Mouse (Mus musculus) mouse trophoblast stem cell (cell line): ENCODE measurements at regions not wholly inside any gene's neighbourhood (a gene's known extent, or its start where the extent isn't known, plus 50 kb on each side); places are given as distances from the start of the nearest gene placed in this dataset.

ENCODE experiments used
- in situ Hi-C, 2 experiments: fragments of 300-500 bp; cut with MseI, MboI; formaldehyde crosslinking; loops; 2 replicates in 1 of 2; 3 replicates in 1 of 2; pipeline ENCODE4 v1.15.1; 2025

- in situ Hi-C loops, result no loop called here
Measured at GRCm38 (mm10) chr12:13100505-13101354, 148.3 kb downstream of the Ddx1 start.

- in situ Hi-C loops, result no loop called here
Measured at GRCm38 (mm10) chr12:13094111-13094851, 152.6 kb upstream of the Mycn start.

GRCm38 (mm10) chr12:13085951-13086350, 144.2 kb upstream of the Mycn start:
- in situ Hi-C loops, result no loop called here

GRCm38 (mm10) chr12:13085484-13085883, 143.8 kb upstream of the Mycn start:
- in situ Hi-C loops, result no loop called here

GRCm38 (mm10) chr12:13083337-13084054, 141.8 kb upstream of the Mycn start:
- in situ Hi-C loops, result no loop called here

GRCm38 (mm10) chr12:13080791-13081190, 139.1 kb upstream of the Mycn start:
- in situ Hi-C loops, result no loop called here

GRCm38 (mm10) chr12:13079832-13080231, 138.1 kb upstream of the Mycn start:
- in situ Hi-C loops, result no loop called here

- in situ Hi-C loops, result no loop called here
Measured at GRCm38 (mm10) chr12:13077689-13078088, 136.0 kb upstream of the Mycn start.

GRCm38 (mm10) chr12:13076699-13077287, 135.1 kb upstream of the Mycn start:
- in situ Hi-C loops, result no loop called here

- in situ Hi-C loops, result no loop called here
Measured at GRCm38 (mm10) chr12:13073126-13073886, 131.6 kb upstream of the Mycn start.

GRCm38 (mm10) chr12:13067295-13067694, 125.6 kb upstream of the Mycn start:
- in situ Hi-C loops, result no loop called here

GRCm38 (mm10) chr12:13066604-13067181, 125.0 kb upstream of the Mycn start:
- in situ Hi-C loops, result no loop called here

- in situ Hi-C loops, result no loop called here
Measured at GRCm38 (mm10) chr12:13059473-13059872, 117.8 kb upstream of the Mycn start.

- in situ Hi-C loops, result no loop called here
Measured at GRCm38 (mm10) chr12:13056246-13056645, 114.5 kb upstream of the Mycn start.

- in situ Hi-C loops, result no loop called here
Measured at GRCm38 (mm10) chr12:13054611-13055010, 112.9 kb upstream of the Mycn start.

GRCm38 (mm10) chr12:13053746-13054145, 112.0 kb upstream of the Mycn start:
- in situ Hi-C loops, result no loop called here

GRCm38 (mm10) chr12:13052845-13053623, 111.3 kb upstream of the Mycn start:
- in situ Hi-C loops, result no loop called here

- in situ Hi-C loops, result no loop called here
Measured at GRCm38 (mm10) chr12:13052164-13052563, 110.5 kb upstream of the Mycn start.

- in situ Hi-C loops, result no loop called here
Measured at GRCm38 (mm10) chr12:13049659-13050058, 107.9 kb upstream of the Mycn start.

- in situ Hi-C loops, result no loop called here
Measured at GRCm38 (mm10) chr12:13048168-13048727, 106.5 kb upstream of the Mycn start.
